Mouse (Mus musculus) intestine, embryonic 15.5 days (tissue): Measurements from ENCODE around the gene Spock2. TPM values are rescaled to one million over a fixed set of nuclear protein-coding genes. Genes with fewer than 3 reads are reported as not detected.
A peak's percentile ranks its signal among the peaks of the same experiment; 100 is the strongest.

Experiments
- ATAC-seq: fragments of 200-750 bp; cut with Nextera tagmentation; 2 replicates; pipeline ENCODE4 v1.8.0; 2017; ENCODE audit warnings: moderate TSS enrichment, moderate library complexity
- H3K27ac ChIP-seq: fragments of 300-500 bp; sonication (generic); 2 replicates; pipeline ENCODE4 v1.5.1; 2015; ENCODE audit warnings: mild to moderate bottlenecking, inconsistent platforms
- H3K27me3 ChIP-seq: fragments of 300-500 bp; sonication (generic); replicated peaks from 2 replicates; pipeline ENCODE4 v1.6.1; 2015; ENCODE audit warnings: inconsistent platforms
- H3K36me3 ChIP-seq: fragments of 300-500 bp; sonication (generic); 2 replicates; pipeline ENCODE4 v1.6.1; 2015; ENCODE audit warnings: inconsistent platforms
- H3K4me1 ChIP-seq: fragments of 300-500 bp; sonication (generic); replicated peaks from 2 replicates; pipeline ENCODE4 v1.6.1; 2015; ENCODE audit warnings: inconsistent platforms
- H3K4me2 ChIP-seq: fragments of 300-500 bp; sonication (generic); replicated peaks from 2 replicates; pipeline ENCODE4 v1.6.1; 2015; ENCODE audit warnings: mild to moderate bottlenecking, inconsistent platforms
- H3K4me3 ChIP-seq: fragments of 300-500 bp; sonication (generic); replicated peaks from 2 replicates; pipeline ENCODE4 v1.5.1; 2015; ENCODE audit warnings: inconsistent platforms
- H3K9ac ChIP-seq: fragments of 300-500 bp; sonication (generic); 2 replicates; pipeline ENCODE4 v1.6.1; 2015; ENCODE audit warnings: inconsistent platforms
- H3K9me3 ChIP-seq: fragments of 300-500 bp; sonication (generic); 2 replicates; pipeline ENCODE4 v1.6.1; 2016; ENCODE audit warnings: inconsistent platforms
- WGBS: fragments of 180-500 bp; shearing (Covaris S2); methylation state at CpG from one replicate; pipeline ENCODE4 v1.1.7; 2015; 5-methylcytosine and 5-hydroxymethylcytosine counted together
- polyA plus RNA-seq: library from polyadenylated mRNA; unstranded; fragments of >200 nt; fragmentation: Nextera tagmentation; extraction: Ambion mirVana; gene quantifications from 2 replicates; pipeline ENCODE4 v1.2.1, GENCODE M21; 2015

The Spock2 gene
- polyA plus RNA-seq, 1 experiment from 2014 or later = 3.7 TPM

DNA sequence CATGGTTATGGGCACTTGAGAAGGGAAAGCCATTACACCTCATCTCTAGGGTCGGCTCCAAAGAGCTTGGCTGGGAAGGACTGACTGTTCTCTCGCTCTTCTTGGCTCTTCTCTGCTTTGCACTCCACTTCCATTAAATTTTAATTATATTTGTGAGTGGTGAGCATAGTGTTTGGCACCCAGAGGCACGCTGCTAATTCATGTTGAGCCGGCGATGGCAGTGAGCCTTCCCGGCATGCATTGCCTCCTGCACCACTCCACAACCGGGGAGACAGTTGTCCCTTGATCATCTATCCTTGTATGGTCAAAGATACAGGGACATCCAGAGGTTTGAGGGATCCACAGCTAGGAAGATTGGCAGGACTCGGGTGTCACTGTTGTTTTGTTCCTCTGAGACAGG lies 4.0 kb downstream of the Spock2 start:
- ATAC-seq = no peak
- H3K4me3 ChIP-seq = no peak overlapping the region
- no peaks in the 10 kb centered on the region for H3K9me3 ChIP-seq
- no peaks in the 10 kb centered on the region for H3K36me3 ChIP-seq
- no peak overlapping the region for H3K9ac ChIP-seq
- H3K4me2 ChIP-seq = no peak overlapping the region
- H3K4me1 ChIP-seq = peaks cover 13% of the 10 kb centered on the region
- no peak overlapping the region for H3K27ac ChIP-seq
- 81% methylated on average over 8 of the region's 8 CpGs for WGBS
- peaks cover 29% of the 10 kb centered on the region for H3K27me3 ChIP-seq

GRCm38 (mm10) chr10:60110908-60111475 lies 5.0 kb downstream of the Spock2 start:
- WGBS = 90% methylated on average over 10 of the region's 10 CpGs
- H3K4me1 ChIP-seq = peaks cover 20% of the 10 kb centered on the region
- ATAC-seq = no peak
- H3K27ac ChIP-seq = no peak overlapping the region
- no peak overlapping the region for H3K9ac ChIP-seq
- no peaks in the 10 kb centered on the region for H3K9me3 ChIP-seq
- H3K4me3 ChIP-seq = no peak overlapping the region
- H3K4me2 ChIP-seq = no peak overlapping the region
- no peaks in the 10 kb centered on the region for H3K36me3 ChIP-seq
- H3K27me3 ChIP-seq = peaks cover 21% of the 10 kb centered on the region

DNA sequence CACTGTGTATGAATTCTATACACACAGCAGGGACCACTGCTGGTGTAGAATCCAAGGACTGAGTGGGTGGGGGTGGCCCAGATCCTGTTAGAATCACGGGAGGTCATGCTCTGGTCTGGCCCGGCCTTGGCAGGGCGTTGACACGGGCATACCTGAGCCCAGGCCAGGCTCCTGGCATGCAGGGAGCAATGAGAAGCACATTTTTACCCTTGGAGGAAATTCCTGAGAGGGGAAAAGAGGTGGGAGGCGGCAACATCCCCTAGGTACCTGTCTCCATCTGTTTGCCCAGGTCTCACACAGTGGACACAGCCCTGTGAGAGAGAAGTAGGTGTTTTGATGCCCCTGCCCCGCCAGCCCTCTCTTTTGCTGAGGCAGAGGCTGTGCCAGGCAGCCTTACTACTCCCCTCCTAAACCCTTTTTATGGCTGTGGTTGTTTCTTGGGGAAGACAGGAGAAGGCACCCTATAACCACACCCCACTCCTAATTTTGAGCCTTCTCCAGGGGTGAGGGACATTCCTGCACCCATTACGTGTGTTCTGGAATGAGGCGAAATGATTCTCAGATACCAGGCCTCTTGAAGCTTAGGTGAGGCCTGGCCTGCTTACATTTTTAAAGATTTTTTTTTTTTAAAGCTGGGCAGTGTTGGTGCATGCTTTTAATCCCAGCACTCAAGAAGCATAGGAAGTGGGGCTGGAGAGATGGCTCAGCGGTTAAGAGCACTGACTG lies 8.1 kb downstream of the Spock2 start:
- ATAC-seq = no peak
- no peak overlapping the region for H3K4me3 ChIP-seq
- H3K9ac ChIP-seq = no peak overlapping the region
- no peaks in the 10 kb centered on the region for H3K9me3 ChIP-seq
- H3K4me2 ChIP-seq = no peak overlapping the region
- no peaks in the 10 kb centered on the region; the same call in 1 of the 2 replicates for H3K27me3 ChIP-seq
- no peaks in the 10 kb centered on the region for H3K36me3 ChIP-seq
- WGBS = 85% methylated on average over 9 of the region's 9 CpGs
- peaks cover 11% of the 10 kb centered on the region for H3K4me1 ChIP-seq
- no peak overlapping the region for H3K27ac ChIP-seq

- WGBS = 18% methylated on average over 14 of the region's 14 CpGs
- no peak overlapping the region for H3K27ac ChIP-seq
- peak; percentile 47 for ATAC-seq
These were observed 9.5 kb downstream of the Spock2 start for GRCm38 (mm10) chr10:60115345-60116185.

DNA sequence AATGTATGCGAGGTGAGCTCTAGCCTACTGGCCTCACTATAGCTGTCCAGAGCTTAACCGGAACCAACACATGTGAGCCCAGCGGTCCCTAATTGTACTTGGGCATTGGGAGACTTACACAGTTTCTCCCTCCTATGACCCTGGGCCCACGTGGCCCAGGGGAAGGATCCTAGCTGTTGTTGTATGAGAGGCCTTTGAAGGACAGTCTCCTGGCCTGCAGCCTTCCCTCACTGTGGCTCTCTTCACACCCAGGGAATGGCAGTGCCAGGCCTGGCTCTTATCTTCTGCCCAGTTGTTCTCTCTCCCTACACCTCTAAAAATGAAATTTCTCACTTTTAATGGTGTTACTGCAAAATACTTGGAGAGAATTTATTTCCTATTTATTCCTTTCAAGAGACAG lies 11.0 kb downstream of the Spock2 start:
- Histone ChIP-seq H3K4me1 (peaks cover 11% of the 10 kb centered on the region), H3K36me3 (no peaks in the 10 kb centered on the region), H3K4me3 (no peak overlapping the region), H3K27me3 (no peaks in the 10 kb centered on the region; the same call in 1 of the 2 replicates), H3K9me3 (no peaks in the 10 kb centered on the region), H3K4me2 (no peak overlapping the region), H3K9ac (no peak overlapping the region), H3K27ac (no peak overlapping the region)
- WGBS = 51% methylated on average over 4 of the region's 4 CpGs
- no peak for ATAC-seq

More at GRCm38 (mm10) chr10:60115345-60116185, 9.5 kb downstream of the Spock2 start:
- peak overlapping the region; percentile 41 for H3K4me2 ChIP-seq
- H3K9me3 ChIP-seq = no peaks in the 10 kb centered on the region
- no peak overlapping the region for H3K9ac ChIP-seq
- no peak overlapping the region for H3K4me3 ChIP-seq
- H3K4me1 ChIP-seq = peaks cover 11% of the 10 kb centered on the region
- no peaks in the 10 kb centered on the region for H3K36me3 ChIP-seq
- no peaks in the 10 kb centered on the region; the same call in 1 of the 2 replicates for H3K27me3 ChIP-seq

GRCm38 (mm10) chr10:60118464-60118863 lies 12.4 kb downstream of the Spock2 start:
- no peak for ATAC-seq
- H3K4me1 ChIP-seq = peaks cover 11% of the 10 kb centered on the region
- WGBS = 75% methylated on average over 7 of the region's 7 CpGs
- no peak overlapping the region for H3K4me3 ChIP-seq
- H3K36me3 ChIP-seq = no peaks in the 10 kb centered on the region
- H3K9ac ChIP-seq = no peak overlapping the region
- no peak overlapping the region for H3K27ac ChIP-seq
- no peaks in the 10 kb centered on the region for H3K9me3 ChIP-seq
- H3K4me2 ChIP-seq = no peak overlapping the region
- no peaks in the 10 kb centered on the region; the same call in 1 of the 2 replicates for H3K27me3 ChIP-seq

GRCm38 (mm10) chr10:60120630-60121029 lies 14.6 kb downstream of the Spock2 start:
- Histone ChIP-seq H3K4me3 (no peak overlapping the region), H3K27me3 (no peaks in the 10 kb centered on the region; the same call in 1 of the 2 replicates), H3K36me3 (no peaks in the 10 kb centered on the region), H3K27ac (no peak overlapping the region), H3K4me1 (peaks cover 7% of the 10 kb centered on the region), H3K9me3 (no peaks in the 10 kb centered on the region), H3K4me2 (no peak overlapping the region), H3K9ac (no peak overlapping the region)
- 84% methylated on average over 4 of the region's 4 CpGs for WGBS
- ATAC-seq = no peak

DNA sequence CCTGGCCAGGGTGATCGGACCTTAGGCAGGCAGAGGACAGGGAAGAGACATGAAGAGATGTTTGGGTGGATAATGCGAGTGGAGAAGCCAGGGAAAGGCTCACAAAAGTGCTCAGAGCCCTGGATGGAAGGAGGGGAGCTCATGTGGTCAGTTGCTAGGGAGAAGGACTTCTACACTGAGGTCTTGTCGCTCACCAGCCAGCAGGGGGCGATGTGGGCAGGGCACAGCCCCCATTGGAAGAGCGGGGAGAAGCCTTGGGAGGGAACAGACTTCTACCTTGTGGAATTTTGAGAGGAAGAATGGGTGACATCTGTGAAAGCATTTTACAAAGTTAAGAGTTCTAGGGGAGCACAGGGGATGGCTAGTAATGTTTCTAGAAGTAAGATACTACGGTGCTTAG lies 18.1 kb downstream of the Spock2 start:
- H3K36me3 ChIP-seq = no peaks in the 10 kb centered on the region
- 0 out of 2 replicates have a peak, but pooled peaks cover 5% of the 10 kb centered on the region for H3K4me1 ChIP-seq
- no peak for ATAC-seq
- H3K27me3 ChIP-seq = no peaks in the 10 kb centered on the region
- no peak overlapping the region for H3K9ac ChIP-seq
- no peak overlapping the region for H3K27ac ChIP-seq
- H3K4me3 ChIP-seq = no peak overlapping the region
- no peak overlapping the region for H3K4me2 ChIP-seq
- WGBS = 68% methylated on average over 6 of the region's 6 CpGs
- no peaks in the 10 kb centered on the region for H3K9me3 ChIP-seq

GRCm38 (mm10) chr10:60125529-60126327 lies 19.7 kb downstream of the Spock2 start:
- Histone ChIP-seq H3K4me3 (peak overlapping the region; percentile 15; the same call in 1 of the 2 replicates), H3K36me3 (no peaks in the 10 kb centered on the region), H3K4me2 (peak overlapping the region; percentile 49), H3K9me3 (no peaks in the 10 kb centered on the region), H3K27ac (no peak overlapping the region), H3K9ac (no peak overlapping the region), H3K4me1 (0 out of 2 replicates have a peak, but pooled peaks cover 5% of the 10 kb centered on the region), H3K27me3 (no peaks in the 10 kb centered on the region)
- WGBS = 20% methylated on average over 22 of the region's 22 CpGs
- peak; percentile 72 for ATAC-seq

DNA sequence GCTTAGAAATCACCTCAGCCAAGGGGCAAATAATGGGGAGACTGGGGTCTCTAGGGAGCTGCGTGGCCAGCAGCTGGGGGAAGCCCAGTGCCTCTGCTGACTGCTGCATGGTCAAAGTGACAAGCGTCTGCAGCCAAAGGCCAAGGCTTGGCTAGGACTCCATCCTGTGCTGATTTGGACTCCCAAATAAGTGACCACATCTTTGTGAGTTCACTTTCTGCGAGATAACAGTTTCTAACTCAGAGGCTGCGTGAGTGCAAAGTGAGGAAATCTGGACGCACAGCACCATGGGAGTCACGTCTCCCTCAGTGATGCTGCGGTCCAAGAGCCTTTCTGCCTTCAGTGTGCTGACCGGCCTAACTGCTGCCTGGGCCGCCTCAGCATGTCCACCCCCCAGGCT lies 22.3 kb downstream of the Spock2 start:
- Histone ChIP-seq H3K4me1 (0 out of 2 replicates have a peak, but pooled peaks cover 6% of the 10 kb centered on the region), H3K27me3 (no peaks in the 10 kb centered on the region), H3K36me3 (no peaks in the 10 kb centered on the region), H3K27ac (no peak overlapping the region), H3K9ac (no peak overlapping the region), H3K4me3 (no peak overlapping the region), H3K9me3 (no peaks in the 10 kb centered on the region), H3K4me2 (no peak overlapping the region)
- no peak for ATAC-seq
- WGBS = 86% methylated on average over 9 of the region's 9 CpGs

GRCm38 (mm10) chr10:60130504-60130903 lies 24.5 kb downstream of the Spock2 start:
- ATAC-seq = no peak
- H3K4me2 ChIP-seq = no peak overlapping the region
- WGBS = 89% methylated on average over 4 of the region's 4 CpGs

More at GRCm38 (mm10) chr10:60130504-60130903, 24.5 kb downstream of the Spock2 start:
- Histone ChIP-seq H3K9ac (no peak overlapping the region), H3K27ac (no peak overlapping the region), H3K9me3 (no peaks in the 10 kb centered on the region), H3K4me1 (peaks cover 13% of the 10 kb centered on the region; the same call in 1 of the 2 replicates), H3K36me3 (no peaks in the 10 kb centered on the region), H3K4me3 (no peak overlapping the region), H3K27me3 (no peaks in the 10 kb centered on the region)
